ENCODE assay signal across 8 mouse cellular contexts in genomic region chr11:106722831-106723361, GRCm38 (mm10). TPM values are rescaled to one million over a fixed set of nuclear protein-coding genes. Genes with fewer than 3 reads are reported as not detected.
A peak's percentile ranks its signal among the peaks of the same experiment; 100 is the strongest.
DNase-seq lines count a peak whose midpoint lies in the region; ATAC-seq and TF ChIP-seq lines count a peak whose summit lies in the region.

No protein-coding gene starts in this region.

- ATAC-seq in intestine, postnatal 0 days = peak; percentile 72
- ATAC-seq in hindbrain, embryonic 16.5 days = no peak

- DNase-seq in kidney, adult 2 months = peak; percentile 41
- DNase-seq in kidney, postnatal 14 days = no peak
- DNase-seq in embryonic facial prominence, embryonic 10.5 days (ENCODE audit: low spot score) = no peak
- DNase-seq in cerebellum, adult 18-20 months = no peak
- no peak for DNase-seq in layer of hippocampus, postnatal 25 days (ENCODE audit: extremely low spot score in 1 of 2, low spot score in 1 of 2)

- no peaks in the 10 kb centered on the region for H3K9me3 ChIP-seq in embryonic facial prominence, embryonic 10.5 days
- H3K9me3 ChIP-seq in intestine, postnatal 0 days (ENCODE audit: control insufficient read depth) = no peaks in the 10 kb centered on the region
- no peaks in the 10 kb centered on the region for H3K9me3 ChIP-seq in hindbrain, embryonic 16.5 days (ENCODE audit: control insufficient read depth, low read length)

- no peaks in the 10 kb centered on the region for H3K36me3 ChIP-seq in kidney, adult 2 months (ENCODE audit: control insufficient read depth, insufficient read depth, low read length)
- H3K36me3 ChIP-seq in embryonic facial prominence, embryonic 10.5 days (replicated peaks) = no peaks in the 10 kb centered on the region
- H3K36me3 ChIP-seq in intestine, postnatal 0 days (ENCODE audit: control insufficient read depth, insufficient read depth) = no peaks in the 10 kb centered on the region
- H3K36me3 ChIP-seq in hindbrain, embryonic 16.5 days (ENCODE audit: control insufficient read depth, insufficient read depth, low read length) = no peaks in the 10 kb centered on the region

- peaks cover 4% of the 10 kb centered on the region; the same call in 1 of the 2 replicates for H3K4me1 ChIP-seq in kidney, adult 2 months (ENCODE audit: control insufficient read depth, insufficient read depth, low read length)
- peaks cover 21% of the 10 kb centered on the region for H3K4me1 ChIP-seq in embryonic facial prominence, embryonic 10.5 days
- peaks cover 4% of the 10 kb centered on the region; the same call in 1 of the 2 replicates for H3K4me1 ChIP-seq in intestine, postnatal 0 days (replicated peaks; ENCODE audit: control insufficient read depth, insufficient read depth, low read length)
- H3K4me1 ChIP-seq in olfactory bulb, adult 2 months (ENCODE audit: control insufficient read depth, insufficient read depth, low read length) = peaks cover 5% of the 10 kb centered on the region
- H3K4me1 ChIP-seq in hindbrain, embryonic 16.5 days (ENCODE audit: control insufficient read depth, insufficient read depth, low read depth, low read length) = no peaks in the 10 kb centered on the region

- no peaks in the 10 kb centered on the region for H3K27me3 ChIP-seq in kidney, adult 2 months (replicated peaks; ENCODE audit: control insufficient read depth, insufficient read depth, low read length)
- H3K27me3 ChIP-seq in embryonic facial prominence, embryonic 10.5 days (replicated peaks; ENCODE audit: low read depth, poor library complexity, severe bottlenecking) = no peaks in the 10 kb centered on the region
- H3K27me3 ChIP-seq in intestine, postnatal 0 days (replicated peaks; ENCODE audit: control insufficient read depth, insufficient read depth, low read length) = no peaks in the 10 kb centered on the region
- no peaks in the 10 kb centered on the region for H3K27me3 ChIP-seq in hindbrain, embryonic 16.5 days (replicated peaks; ENCODE audit: control insufficient read depth, insufficient read depth, low read length)

- 0 out of 2 replicates have a peak overlapping the region, but pooled peaks have one; percentile 6 for H3K4me2 ChIP-seq in intestine, postnatal 0 days (replicated peaks; ENCODE audit: low read depth)
- no peak overlapping the region for H3K4me2 ChIP-seq in hindbrain, embryonic 16.5 days (ENCODE audit: low read length)

- H3K27ac ChIP-seq in kidney, adult 2 months (ENCODE audit: insufficient read depth, low read depth, low read length) = peak overlapping the region; percentile 39; the same call in 1 of the 2 replicates
- H3K27ac ChIP-seq in embryonic facial prominence, embryonic 10.5 days (replicated peaks) = peak overlapping the region; percentile 10; the same call in 1 of the 2 replicates
- H3K27ac ChIP-seq in intestine, postnatal 0 days (ENCODE audit: low read depth, low read length) = peak overlapping the region; percentile 21; the same call in 1 of the 2 replicates
- peak overlapping the region; percentile 50; the same call in 1 of the 2 replicates for H3K27ac ChIP-seq in olfactory bulb, adult 2 months (ENCODE audit: insufficient read depth, low read depth, low read length)
- H3K27ac ChIP-seq in hindbrain, embryonic 16.5 days (ENCODE audit: low read depth, low read length) = no peak overlapping the region

- TF ChIP-seq POLR2A in kidney, adult 2 months (IDR thresholded peaks at IDR 0.05; ENCODE audit: low read depth, low read length) = no peak
- TF ChIP-seq POLR2A in olfactory bulb, adult 2 months (IDR thresholded peaks at IDR 0.05; ENCODE audit: insufficient read depth, low read depth, low read length) = no peak

- no peak overlapping the region for H3K4me3 ChIP-seq in kidney, adult 2 months (ENCODE audit: insufficient read depth, low read depth, low read length)
- H3K4me3 ChIP-seq in embryonic facial prominence, embryonic 10.5 days = no peak overlapping the region
- no peak overlapping the region for H3K4me3 ChIP-seq in intestine, postnatal 0 days (ENCODE audit: low read depth, low read length)
- no peak overlapping the region for H3K4me3 ChIP-seq in olfactory bulb, adult 2 months (ENCODE audit: insufficient read depth, low read depth, low read length)
- H3K4me3 ChIP-seq in hindbrain, embryonic 16.5 days (ENCODE audit: low read length) = no peak overlapping the region

- 17% methylated on average over 7 of the region's 7 CpGs for WGBS in kidney, adult 2 months
- 26% methylated on average over 7 of the region's 7 CpGs for WGBS in embryonic facial prominence, embryonic 10.5 days
- 5% methylated on average over 6 of the region's 7 CpGs for WGBS in intestine, postnatal 0 days
- 26% methylated on average over 7 of the region's 7 CpGs for WGBS in olfactory bulb, adult 2 months
- 15% methylated on average over 6 of the region's 7 CpGs for WGBS in hindbrain, embryonic 16.5 days

- TF ChIP-seq CTCF in kidney, adult 2 months (conservative IDR thresholded peaks at IDR 0.05; ENCODE audit: insufficient read depth, insufficient read length, low read depth, low read length) = no peak
- no peak for TF ChIP-seq CTCF in intestine, postnatal 0 days (IDR thresholded peaks at IDR 0.05; ENCODE audit: low read depth)
- TF ChIP-seq CTCF in olfactory bulb, adult 2 months (IDR thresholded peaks at IDR 0.05; ENCODE audit: insufficient read depth, low read depth, low read length) = no peak

- no peak overlapping the region for H3K9ac ChIP-seq in intestine, postnatal 0 days (ENCODE audit: low read depth, low read length)
- H3K9ac ChIP-seq in hindbrain, embryonic 16.5 days (ENCODE audit: low read depth, low read length) = no peak overlapping the region

RNA-seq across cellular contexts. Expression of gene Pecam1, which starts 27.5 kb away (rescaled TPM):
- 56.8 and 60.4 TPM in 2 replicates for polyA plus RNA-seq in kidney, adult 2 months (2012; rRNA removed)
- 17.3 and 20.8 TPM in 2 replicates for polyA plus RNA-seq in embryonic facial prominence, embryonic 10.5 days (2016; fragmentation: Nextera tagmentation; extraction: Ambion mirVana)
- 25.9 and 26.1 TPM in 2 replicates for polyA plus RNA-seq in intestine, postnatal 0 days (2015; fragmentation: Nextera tagmentation; extraction: Ambion mirVana)
- polyA plus RNA-seq in olfactory bulb, adult 2 months (2012; ENCODE audit: insufficient read depth, insufficient read length, low replicate concordance, missing spikeins) = not detected in 2 replicates
- total RNA-seq in layer of hippocampus, postnatal 25 days (2021) = 10 to 100 TPM; 13.6 to 16.6 TPM
- 16.4 and 21.0 TPM in 2 replicates for polyA plus RNA-seq in hindbrain, embryonic 16.5 days (2015; fragmentation: Nextera tagmentation; extraction: Ambion mirVana)

RNA-seq across cellular contexts. Expression of gene Milr1, which starts 28.1 kb away (rescaled TPM):
- 0.27 and 0.66 TPM in 2 replicates for polyA plus RNA-seq in kidney, adult 2 months (2012; rRNA removed)
- polyA plus RNA-seq in embryonic facial prominence, embryonic 10.5 days (2016; fragmentation: Nextera tagmentation; extraction: Ambion mirVana) = 0.59 and 1.1 TPM in 2 replicates
- polyA plus RNA-seq in intestine, postnatal 0 days (2015; fragmentation: Nextera tagmentation; extraction: Ambion mirVana) = 1.3 and 1.9 TPM in 2 replicates
- polyA plus RNA-seq in olfactory bulb, adult 2 months (2012; ENCODE audit: insufficient read depth, insufficient read length, low replicate concordance, missing spikeins) = not detected in 2 replicates
- total RNA-seq in layer of hippocampus, postnatal 25 days (2021) = not detected
- 0.42 and 0.56 TPM in 2 replicates for polyA plus RNA-seq in hindbrain, embryonic 16.5 days (2015; fragmentation: Nextera tagmentation; extraction: Ambion mirVana)

RNA-seq across cellular contexts. Expression of gene Polg2, which starts 56.4 kb away (rescaled TPM):
- polyA plus RNA-seq in kidney, adult 2 months (2012; rRNA removed) = 6.3 and 7.2 TPM in 2 replicates
- 9.9 and 11.2 TPM in 2 replicates for polyA plus RNA-seq in embryonic facial prominence, embryonic 10.5 days (2016; fragmentation: Nextera tagmentation; extraction: Ambion mirVana)
- polyA plus RNA-seq in intestine, postnatal 0 days (2015; fragmentation: Nextera tagmentation; extraction: Ambion mirVana) = 12.9 and 13.3 TPM in 2 replicates
- polyA plus RNA-seq in olfactory bulb, adult 2 months (2012; ENCODE audit: insufficient read depth, insufficient read length, low replicate concordance, missing spikeins) = not detected in 2 replicates
- 1 to 10 TPM; 4.0 to 4.1 TPM for total RNA-seq in layer of hippocampus, postnatal 25 days (2021)
- 9.1 and 9.9 TPM in 2 replicates for polyA plus RNA-seq in hindbrain, embryonic 16.5 days (2015; fragmentation: Nextera tagmentation; extraction: Ambion mirVana)
